Mouse (Mus musculus): Measurements from ENCODE around the gene Ppp4r4. TPM values are rescaled to one million over a fixed set of nuclear protein-coding genes. Genes with fewer than 3 reads are reported as not detected.
"Not testable (repeated sequence)": the region's sequence is repeated elsewhere in the genome, so short reads cannot be mapped to it uniquely, and the experiment has no call there.

Ppp4r4 gene
- polyA plus RNA-seq, 1 experiment from 2014 or later = 1.8 TPM

GRCm38 (mm10) chr12:103646314-103646713 is 114.2 kb downstream of the Ppp4r4 start:
- H3K9me3 ChIP-seq = no peaks in the 10 kb centered on the region
- no peak for ATAC-seq (ENCODE audit: low read depth)
- no peak overlapping the region for H3K9ac ChIP-seq
- H3K36me3 ChIP-seq = no peaks in the 10 kb centered on the region
- H3K4me1 ChIP-seq (replicated peaks) = no peaks in the 10 kb centered on the region
- 84% methylated on average over 2 of the region's 2 CpGs for WGBS
- no peak overlapping the region for H3K4me2 ChIP-seq
- no peak overlapping the region for H3K27ac ChIP-seq (replicated peaks)
- no peak overlapping the region for H3K4me3 ChIP-seq
- no peaks in the 10 kb centered on the region for H3K27me3 ChIP-seq

GRCm38 (mm10) chr12:103653836-103654235 is 121.8 kb downstream of the Ppp4r4 start:
- no peaks in the 10 kb centered on the region for H3K4me1 ChIP-seq (replicated peaks)
- H3K4me3 ChIP-seq = no peak overlapping the region
- WGBS = 94% methylated on average over 2 of the region's 2 CpGs
- no peak overlapping the region for H3K27ac ChIP-seq (replicated peaks)
- ATAC-seq (ENCODE audit: low read depth) = no peak
- no peaks in the 10 kb centered on the region for H3K36me3 ChIP-seq
- no peak overlapping the region for H3K4me2 ChIP-seq
- no peaks in the 10 kb centered on the region for H3K9me3 ChIP-seq
- no peak overlapping the region for H3K9ac ChIP-seq
- no peaks in the 10 kb centered on the region for H3K27me3 ChIP-seq

GRCm38 (mm10) chr12:103655123-103656044 is 123.3 kb downstream of the Ppp4r4 start:
- Histone ChIP-seq H3K4me3 (no peak overlapping the region), H3K36me3 (no peaks in the 10 kb centered on the region), H3K9ac (no peak overlapping the region), H3K27ac (replicated peaks) (no peak overlapping the region), H3K4me2 (no peak overlapping the region), H3K9me3 (no peaks in the 10 kb centered on the region), H3K27me3 (no peaks in the 10 kb centered on the region), H3K4me1 (replicated peaks) (no peaks in the 10 kb centered on the region)
- WGBS = 89% methylated on average over 7 of the region's 7 CpGs
- no peak for ATAC-seq (ENCODE audit: low read depth)

GRCm38 (mm10) chr12:103656848-103657626 is 125.0 kb downstream of the Ppp4r4 start, which contains the start of gene Serpina6:
Gene Serpina6 (minus strand): TSS chr12:103657212.
- Histone ChIP-seq H3K27ac (replicated peaks) (no peak within 1 kb of the TSS), H3K27me3 (no peaks in the 10 kb centered on the region), H3K36me3 (no peaks in the 10 kb centered on the region), H3K4me3 (no peak within 1 kb of the TSS), H3K4me2 (no peak within 1 kb of the TSS), H3K9me3 (no peaks in the 10 kb centered on the region), H3K9ac (no peak within 1 kb of the TSS), H3K4me1 (replicated peaks) (no peaks in the 10 kb centered on the region)
- no peak for ATAC-seq (ENCODE audit: low read depth)
- WGBS = 81% methylated on average over 9 of the region's 9 CpGs

- no peaks in the 10 kb centered on the region for H3K27me3 ChIP-seq
- no peak overlapping the region for H3K27ac ChIP-seq (replicated peaks)
- no peak overlapping the region for H3K9ac ChIP-seq
- 83% methylated on average over 10 of the region's 10 CpGs for WGBS
- no peaks in the 10 kb centered on the region for H3K36me3 ChIP-seq
- H3K9me3 ChIP-seq = no peaks in the 10 kb centered on the region
- H3K4me1 ChIP-seq (replicated peaks) = no peaks in the 10 kb centered on the region
- ATAC-seq (ENCODE audit: low read depth) = no peak
- no peak overlapping the region for H3K4me3 ChIP-seq
- H3K4me2 ChIP-seq = no peak overlapping the region
Observed at GRCm38 (mm10) chr12:103657991-103658390, 125.9 kb downstream of the Ppp4r4 start.

- no peaks in the 10 kb centered on the region for H3K9me3 ChIP-seq
Observed at GRCm38 (mm10) chr12:103659171-103659570, 127.1 kb downstream of the Ppp4r4 start.

GRCm38 (mm10) chr12:103660076-103660475 is 128.0 kb downstream of the Ppp4r4 start:
- H3K9ac ChIP-seq = no peak overlapping the region
- no peaks in the 10 kb centered on the region for H3K4me1 ChIP-seq (replicated peaks)
- no peaks in the 10 kb centered on the region for H3K36me3 ChIP-seq
- H3K4me2 ChIP-seq = no peak overlapping the region
- no peak overlapping the region for H3K4me3 ChIP-seq
- no peak overlapping the region for H3K27ac ChIP-seq (replicated peaks)
- no peaks in the 10 kb centered on the region for H3K9me3 ChIP-seq
- H3K27me3 ChIP-seq = no peaks in the 10 kb centered on the region
- no peak for ATAC-seq (ENCODE audit: low read depth)
- WGBS = 86% methylated on average over 5 of the region's 5 CpGs

More at GRCm38 (mm10) chr12:103659171-103659570, 127.1 kb downstream of the Ppp4r4 start:
- WGBS = 89% methylated on average over 2 of the region's 2 CpGs
- Histone ChIP-seq H3K4me3 (no peak overlapping the region), H3K9ac (no peak overlapping the region), H3K4me1 (replicated peaks) (no peaks in the 10 kb centered on the region), H3K4me2 (no peak overlapping the region), H3K36me3 (no peaks in the 10 kb centered on the region), H3K27me3 (no peaks in the 10 kb centered on the region), H3K27ac (replicated peaks) (no peak overlapping the region)
- ATAC-seq (ENCODE audit: low read depth) = no peak

- H3K4me2 ChIP-seq; H3K27me3 ChIP-seq; ATAC-seq (ENCODE audit: low read depth); H3K9me3 ChIP-seq; H3K4me1 ChIP-seq (replicated peaks); H3K9ac ChIP-seq; H3K36me3 ChIP-seq; H3K4me3 ChIP-seq; H3K27ac ChIP-seq (replicated peaks): not testable (repeated sequence)
Observed at GRCm38 (mm10) chr12:103662053-103662452, 130.0 kb downstream of the Ppp4r4 start.

Other genes with a start within 250 kb of the Ppp4r4 start
- gene Fam181a, start 221.3 kb upstream of the Ppp4r4 start, polyA plus RNA-seq (2015; fragmentation: Nextera tagmentation; extraction: Ambion mirVana) = 8.5 and 10.3 TPM in 2 replicates
- gene Asb2, start 176.3 kb upstream of the Ppp4r4 start, polyA plus RNA-seq (2015; fragmentation: Nextera tagmentation; extraction: Ambion mirVana) = 1.6 and 1.9 TPM in 2 replicates
- 20.8 and 24.2 TPM in 2 replicates for gene Otub2, start 143.6 kb upstream of the Ppp4r4 start, polyA plus RNA-seq (2015; fragmentation: Nextera tagmentation; extraction: Ambion mirVana)
- gene 9330161L09Rik, start 124.5 kb upstream of the Ppp4r4 start, polyA plus RNA-seq (2015; fragmentation: Nextera tagmentation; extraction: Ambion mirVana) = 0.59 and 0.92 TPM in 2 replicates
- 167 and 170 TPM in 2 replicates for gene Ddx24, start 106.5 kb upstream of the Ppp4r4 start, polyA plus RNA-seq (2015; fragmentation: Nextera tagmentation; extraction: Ambion mirVana)
- gene Ifi27, start 98.1 kb upstream of the Ppp4r4 start, polyA plus RNA-seq (2015; fragmentation: Nextera tagmentation; extraction: Ambion mirVana) = 6.2 and 9.4 TPM in 2 replicates
- 2.0 and 3.4 TPM in 2 replicates for gene Ifi27l2a, start 88.6 kb upstream of the Ppp4r4 start, polyA plus RNA-seq (2015; fragmentation: Nextera tagmentation; extraction: Ambion mirVana)
- gene Ifi27l2b, start 75.1 kb upstream of the Ppp4r4 start, polyA plus RNA-seq (2015; fragmentation: Nextera tagmentation; extraction: Ambion mirVana) = not detected in 2 replicates
- not detected in 2 replicates for gene Serpina10, start 99.2 kb downstream of the Ppp4r4 start, polyA plus RNA-seq (2015; fragmentation: Nextera tagmentation; extraction: Ambion mirVana)
- 0.35 and 0.36 TPM in 2 replicates for gene Serpina6, start 124.9 kb downstream of the Ppp4r4 start, polyA plus RNA-seq (2015; fragmentation: Nextera tagmentation; extraction: Ambion mirVana)
- not detected in 2 replicates for gene Serpina16, start 143.9 kb downstream of the Ppp4r4 start, polyA plus RNA-seq (2015; fragmentation: Nextera tagmentation; extraction: Ambion mirVana)
- not detected in 2 replicates for gene Serpina1f, start 163.2 kb downstream of the Ppp4r4 start, polyA plus RNA-seq (2015; fragmentation: Nextera tagmentation; extraction: Ambion mirVana)
- not detected in 2 replicates for gene Serpina1d, start 241.3 kb downstream of the Ppp4r4 start, polyA plus RNA-seq (2015; fragmentation: Nextera tagmentation; extraction: Ambion mirVana)

Data from neural tube, embryonic 13.5 days (tissue).